Mouse (Mus musculus) MEL-GATA-1-ER (cell line): ENCODE data around the gene Sh3bgrl2.
"Not testable (repeated sequence)": the region's sequence is repeated elsewhere in the genome, so short reads cannot be mapped to it uniquely, and the experiment has no call there.

ENCODE experiments used
- DNase-seq: peaks from one replicate; pipeline ENCODE4 v3.0.0-alpha.2; 2012; ENCODE audit warnings: low read depth; ENCODE audit errors: extremely low read depth

Sh3bgrl2 gene

GRCm38 (mm10) chr9:83547830-83548689 lies at the start of gene Sh3bgrl2:
Gene Sh3bgrl2, plus strand, starts transcription at chr9:83548327.
- DNase-seq, result no peak

DNA sequence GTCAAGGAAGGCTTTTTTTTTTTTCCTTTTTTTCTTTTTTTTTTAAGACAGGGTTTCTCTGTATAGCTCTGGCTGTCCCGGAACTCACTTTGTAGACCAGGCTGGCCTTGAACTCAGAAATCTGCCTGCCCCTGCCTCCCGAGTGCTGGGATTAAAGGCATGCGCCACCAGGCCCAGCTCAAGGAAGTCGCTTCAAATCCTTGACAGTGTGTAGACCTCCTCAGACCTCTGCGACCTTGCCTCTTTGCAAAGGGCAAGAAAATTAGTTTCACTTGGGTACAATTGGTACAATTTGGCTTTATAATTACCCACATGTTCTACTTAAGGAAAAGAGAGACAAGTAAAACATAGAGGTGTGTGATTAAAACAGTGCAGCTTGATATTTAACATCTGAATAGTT lies 29.0 kb upstream of the Sh3bgrl2 start:
- not testable (repeated sequence) for DNase-seq

DNA sequence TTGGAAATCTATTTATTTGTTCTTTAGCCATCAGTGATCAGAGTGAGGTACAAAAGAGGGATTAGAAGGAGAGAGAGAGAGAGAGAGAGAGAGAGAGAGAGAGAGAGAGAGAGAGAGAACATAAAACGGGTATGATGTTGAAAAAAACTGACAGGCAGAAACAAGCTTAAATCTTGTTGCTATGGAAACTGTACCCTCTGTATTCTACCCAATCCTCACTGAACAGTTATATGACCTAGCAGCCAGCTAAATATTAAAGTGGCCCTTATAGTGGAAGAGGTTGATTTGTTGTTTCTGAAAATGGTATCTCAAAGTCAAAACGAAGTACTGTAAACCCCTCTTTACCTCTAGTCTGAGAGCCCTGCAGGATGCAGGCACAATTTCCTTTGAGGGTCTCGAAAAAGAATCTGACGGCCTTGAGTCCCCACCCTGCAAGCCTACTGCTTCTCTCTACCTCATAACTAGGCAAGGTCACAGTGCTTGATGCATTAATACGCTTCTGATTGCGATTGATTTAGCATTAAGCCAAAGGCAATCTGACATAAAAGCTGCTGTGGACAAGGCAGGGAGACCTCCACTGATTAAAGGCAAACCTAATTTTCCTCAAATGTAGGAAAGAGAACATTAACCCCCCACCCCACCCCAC lies 28.5 kb upstream of the Sh3bgrl2 start:
- DNase-seq, result no peak

GRCm38 (mm10) chr9:83527341-83528060 lies 20.6 kb upstream of the Sh3bgrl2 start:
- no peak for DNase-seq

DNA sequence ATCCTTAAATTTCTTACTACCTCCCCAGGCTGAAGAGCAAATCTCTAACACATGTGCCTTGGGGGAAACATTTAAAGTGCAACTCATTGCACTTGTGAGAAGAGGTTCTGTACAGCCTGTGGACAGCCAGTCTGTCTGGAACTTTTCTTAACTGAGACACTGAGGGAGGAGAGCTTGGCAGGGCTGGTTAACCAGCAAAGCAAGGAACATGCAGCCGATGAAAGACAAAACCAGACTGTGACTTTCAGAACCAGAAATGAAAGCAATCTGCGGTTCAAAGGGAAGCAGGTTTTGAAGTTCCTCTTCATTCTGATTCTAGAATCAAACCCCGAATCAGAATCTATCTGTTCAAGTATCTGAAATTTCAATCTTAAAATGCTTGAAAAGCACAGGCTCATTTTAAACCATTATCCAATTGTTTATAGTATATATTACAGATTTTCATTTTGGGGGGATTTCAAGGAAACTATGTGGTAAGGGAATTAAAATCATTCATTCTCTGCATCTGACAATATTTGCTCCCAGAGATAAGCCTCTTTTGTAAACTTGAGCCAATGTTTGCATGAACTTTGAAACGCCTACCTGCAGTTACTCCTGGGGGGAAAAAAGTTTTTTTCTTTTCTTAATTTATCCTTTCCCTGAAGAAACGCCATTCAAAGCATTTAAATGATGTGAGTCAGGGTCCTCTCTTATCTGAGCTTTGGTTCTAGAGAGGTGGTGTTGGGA lies 14.9 kb upstream of the Sh3bgrl2 start:
- DNase-seq, result no peak

DNA sequence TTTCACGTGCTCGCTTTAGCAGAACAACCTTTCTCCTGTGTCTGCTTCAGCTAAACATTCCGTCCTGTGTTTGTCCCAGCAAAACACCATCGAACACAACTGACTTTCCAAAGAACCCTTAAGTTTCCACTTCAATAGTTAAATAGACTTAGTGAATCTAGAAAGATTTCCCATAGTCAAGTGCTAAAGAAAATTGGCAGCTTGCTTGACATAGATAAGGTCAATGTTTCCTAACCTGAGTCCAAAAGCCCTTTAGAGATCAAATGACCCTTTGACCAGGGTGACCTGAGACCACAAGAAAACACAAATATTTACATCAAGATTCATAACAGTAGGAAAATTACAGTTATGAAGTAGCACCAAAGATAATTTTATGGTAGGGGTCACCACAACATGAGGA lies 11.2 kb upstream of the Sh3bgrl2 start:
- DNase-seq, result no peak

DNA sequence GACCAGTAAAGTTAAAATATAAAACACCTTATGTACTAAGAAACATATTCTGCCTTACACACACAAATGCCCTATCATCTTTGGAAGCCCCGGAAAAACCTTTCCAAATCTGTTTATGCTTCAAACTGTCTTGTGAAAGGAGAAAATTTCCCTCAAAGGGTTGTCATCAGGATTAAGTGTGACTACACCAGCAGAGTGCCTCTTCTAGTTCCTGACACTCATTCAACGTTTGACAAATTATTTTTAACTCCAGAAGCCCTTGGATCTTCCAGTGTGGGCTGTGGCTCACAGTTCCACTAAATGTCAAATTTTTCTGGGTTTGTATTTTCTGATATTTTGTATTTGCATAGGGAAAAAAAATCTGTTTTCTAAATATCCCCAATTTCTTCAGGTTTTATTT lies 10.6 kb upstream of the Sh3bgrl2 start:
- DNase-seq, result no peak

DNA sequence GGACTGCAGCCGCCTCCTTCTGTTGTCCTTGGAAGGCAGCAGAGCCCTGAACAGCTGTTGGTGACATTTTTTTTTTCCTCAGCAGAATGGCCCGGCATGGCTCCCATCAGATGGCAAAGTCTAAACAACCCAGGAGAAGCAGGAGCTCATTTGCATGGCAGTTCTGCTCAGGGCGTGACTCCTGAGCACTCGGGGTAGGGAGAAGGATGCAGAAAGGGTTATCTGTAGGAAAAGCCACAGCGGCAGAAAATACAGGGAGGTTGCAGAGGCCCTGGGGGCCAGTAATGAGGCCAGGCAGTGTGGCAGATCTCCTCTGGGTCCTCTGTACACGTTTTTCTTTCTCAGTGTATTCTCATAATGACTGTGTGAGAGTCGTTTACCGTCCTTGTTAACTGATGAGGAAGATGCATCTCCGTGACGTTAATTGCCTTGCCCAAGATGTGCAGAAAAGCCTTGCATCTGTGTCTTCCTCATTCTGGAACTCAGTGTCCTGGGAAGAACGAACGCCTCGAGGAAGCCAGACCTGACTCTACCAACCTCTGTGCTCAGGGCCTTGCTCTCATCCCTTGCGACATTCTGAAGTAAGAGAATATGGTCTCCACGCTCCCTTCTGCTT lies 10.1 kb upstream of the Sh3bgrl2 start:
- DNase-seq, result no peak

GRCm38 (mm10) chr9:83539809-83540491 lies 8.2 kb upstream of the Sh3bgrl2 start:
- DNase-seq, result no peak

DNA sequence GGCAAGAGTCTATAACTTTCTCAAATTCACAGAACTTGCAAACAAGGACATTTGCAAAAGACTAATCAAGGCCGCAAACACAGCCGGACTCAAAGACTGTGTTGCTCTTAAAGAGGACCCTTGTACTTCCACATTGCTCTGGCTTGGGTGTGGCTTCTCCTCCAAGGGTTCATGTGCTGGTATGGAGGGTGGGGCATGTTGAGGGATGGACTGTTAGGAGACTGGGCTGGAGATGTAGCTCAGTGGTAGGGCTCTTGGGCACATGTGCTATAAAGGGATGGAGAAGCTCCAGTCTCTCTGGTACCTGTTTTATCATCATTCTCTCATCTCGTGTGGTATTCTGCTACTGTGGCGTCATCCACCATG lies 7.7 kb upstream of the Sh3bgrl2 start:
- no peak for DNase-seq

- no peak for DNase-seq
Measured at GRCm38 (mm10) chr9:83540975-83541374, 7.2 kb upstream of the Sh3bgrl2 start.

GRCm38 (mm10) chr9:83545240-83545639 lies 2.9 kb upstream of the Sh3bgrl2 start:
- no peak for DNase-seq

DNA sequence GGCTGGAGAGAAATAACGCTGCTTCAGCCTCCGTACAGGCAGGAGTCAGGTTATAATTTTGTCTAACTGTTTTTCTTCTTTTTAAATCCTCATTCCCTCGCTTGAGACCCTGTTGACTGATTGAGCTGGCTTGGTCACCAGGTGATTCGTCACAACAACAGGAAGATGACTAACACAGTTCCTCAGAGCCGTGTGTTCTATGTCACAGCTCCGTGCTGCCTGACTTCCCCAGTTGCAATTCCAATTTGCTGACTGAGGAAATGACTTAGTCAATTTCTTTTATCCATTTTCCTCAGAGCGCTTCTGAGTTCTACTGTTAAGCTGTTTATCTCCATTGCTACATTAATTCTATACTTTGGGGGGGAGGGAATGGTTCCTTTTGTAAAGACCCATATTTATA lies 1.8 kb upstream of the Sh3bgrl2 start:
- DNase-seq, result peak; percentile 15

DNA sequence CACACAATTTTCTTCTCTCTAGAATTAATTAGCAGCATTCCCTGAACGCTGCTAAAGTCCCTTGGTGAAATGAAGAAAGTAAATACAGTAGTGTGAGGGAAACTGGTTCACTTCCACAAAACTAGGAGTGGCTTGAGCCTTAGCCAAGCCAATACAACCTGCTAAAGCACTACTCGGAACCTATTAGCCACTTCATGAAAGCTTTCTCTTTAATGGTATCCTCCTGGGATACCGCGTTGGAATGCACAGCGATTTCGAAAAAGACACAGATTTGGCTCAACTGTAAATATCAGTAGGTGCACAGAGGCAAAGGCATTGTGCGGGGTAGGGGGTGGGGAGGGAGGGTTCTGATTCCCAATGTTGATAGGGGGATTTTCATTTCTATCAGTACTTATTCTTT lies 898 bp upstream of the Sh3bgrl2 start:
- DNase-seq, result no peak

- no peak for DNase-seq
Measured at GRCm38 (mm10) chr9:83549866-83550265, 1.7 kb downstream of the Sh3bgrl2 start.

GRCm38 (mm10) chr9:83551116-83551515 lies 3.0 kb downstream of the Sh3bgrl2 start:
- no peak for DNase-seq

- no peak for DNase-seq
Measured at GRCm38 (mm10) chr9:83551632-83552031, 3.5 kb downstream of the Sh3bgrl2 start.

- no peak for DNase-seq
Measured at GRCm38 (mm10) chr9:83555580-83555979, 7.5 kb downstream of the Sh3bgrl2 start.

DNA sequence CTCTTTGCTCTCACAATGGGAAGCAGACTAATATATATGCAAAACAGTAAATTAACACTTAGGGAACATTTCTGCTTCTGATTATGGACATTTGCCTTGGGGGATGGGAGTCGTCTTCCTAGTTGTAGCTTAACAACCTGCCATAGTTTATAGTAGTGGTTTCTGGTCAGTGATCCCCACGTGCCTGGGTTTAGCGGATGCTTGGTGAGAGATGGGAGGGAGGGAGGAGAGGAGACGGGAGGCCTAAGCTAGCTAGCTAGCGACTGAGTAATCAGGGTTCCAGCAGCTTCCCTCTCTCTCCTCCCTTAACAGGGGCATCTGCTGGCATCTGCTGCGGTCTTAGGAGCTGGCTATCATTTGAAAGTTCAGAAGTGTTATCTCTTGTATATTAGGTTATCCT lies 8.1 kb downstream of the Sh3bgrl2 start:
- no peak for DNase-seq
